Mouse (Mus musculus) T-cell, adult 66 days (primary cell): ENCODE measurements around the gene Gm21244. TPM values are rescaled to one million over a fixed set of nuclear protein-coding genes. Genes with fewer than 3 reads are reported as not detected.

ENCODE experiments used
- total RNA-seq, 2 experiments: library from RNA; stranded (reverse); gene quantifications; 3 replicates in 1 of 2; 4 replicates in 1 of 2; pipeline ENCODE4 v1.2.4; 2023

Gm21244 gene
- not detected for total RNA-seq

DNA sequence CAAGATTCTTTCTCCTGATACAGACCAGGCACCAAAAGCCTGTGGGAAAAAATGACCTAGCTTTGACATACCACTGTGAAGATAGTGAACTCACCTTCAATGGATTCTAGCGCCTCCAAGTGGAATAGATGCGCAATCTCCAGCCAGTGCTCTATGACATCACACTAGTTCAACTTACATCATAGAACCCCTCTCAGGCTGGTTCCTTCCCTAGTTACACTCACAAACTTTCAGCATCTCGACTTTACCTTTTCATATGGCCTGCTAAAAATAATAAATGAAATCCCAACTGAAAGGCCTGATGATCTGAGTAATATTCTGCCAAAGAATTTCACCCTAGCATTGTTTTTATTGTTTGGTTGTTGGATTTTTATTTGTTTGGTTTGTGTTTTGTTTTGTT lies at the start of gene Gm21244:
TSS of gene Gm21244 (minus strand) at position 101 of the 400 bp plus-strand sequence.

Other genes with a start within 250 kb of the Gm21244 start
- not detected for gene Gm28998, start 84.5 kb upstream of the Gm21244 start, total RNA-seq
- not detected for gene Gm21788, start 235.7 kb upstream of the Gm21244 start, total RNA-seq